Mouse (Mus musculus) intestine, embryonic 14.5 days (tissue): Measurements from ENCODE around the gene Olfr102. TPM values are rescaled to one million over a fixed set of nuclear protein-coding genes. Genes with fewer than 3 reads are reported as not detected.
A peak's percentile ranks its signal among the peaks of the same experiment; 100 is the strongest.

Experiments used
- ATAC-seq: fragments of 200-750 bp; cut with Nextera tagmentation; replicated peaks from 2 replicates; pipeline ENCODE4 v1.8.0; 2017; ENCODE audit warnings: low read depth, moderate number of reproducible peaks, moderate TSS enrichment, moderate library complexity; ENCODE audit not compliant: low FRiP score, low TSS enrichment
- DNase-seq: peaks from one replicate; pipeline ENCODE4 v3.0.0-alpha.2; 2018; ENCODE audit warnings: low spot score
- H3K27ac ChIP-seq: fragments of 300-500 bp; sonication (generic); 2 replicates; pipeline ENCODE4 v1.5.1; 2014; ENCODE audit warnings: low read depth, mild to moderate bottlenecking, control low read depth
- H3K27me3 ChIP-seq: fragments of 300-500 bp; sonication (generic); replicated peaks from 2 replicates; pipeline ENCODE4 v1.6.1; 2014; ENCODE audit warnings: low read length, control low read depth; ENCODE audit not compliant: control insufficient read depth, insufficient read depth
- H3K36me3 ChIP-seq: fragments of 300-500 bp; sonication (generic); 2 replicates; pipeline ENCODE4 v1.6.1; 2014; ENCODE audit warnings: low read length, control low read depth; ENCODE audit not compliant: control insufficient read depth, insufficient read depth
- H3K4me1 ChIP-seq: fragments of 300-500 bp; sonication (generic); replicated peaks from 2 replicates; pipeline ENCODE4 v1.6.1; 2014; ENCODE audit warnings: low read length, control low read depth, mixed read lengths; ENCODE audit not compliant: control insufficient read depth, insufficient read depth
- H3K4me2 ChIP-seq: fragments of 300-500 bp; sonication (generic); 2 replicates; pipeline ENCODE4 v1.6.1; 2014; ENCODE audit warnings: low read length
- H3K4me3 ChIP-seq: fragments of 300-500 bp; sonication (generic); 2 replicates; pipeline ENCODE4 v1.5.1; 2014; ENCODE audit warnings: low read depth, low read length, control low read depth, mixed read lengths
- H3K9ac ChIP-seq: fragments of 300-500 bp; sonication (generic); 2 replicates; pipeline ENCODE4 v1.6.1; 2014; ENCODE audit warnings: mild to moderate bottlenecking, low read length
- H3K9me3 ChIP-seq: fragments of 300-500 bp; sonication (generic); 2 replicates; pipeline ENCODE4 v1.6.1; 2016; ENCODE audit warnings: low read length, control low read depth; ENCODE audit not compliant: control insufficient read depth
- WGBS: fragments of 180-500 bp; shearing (Covaris S2); extraction: QIAGEN DNeasy Blood & Tissue Kit; methylation state at CpG from one replicate; pipeline ENCODE4 v1.1.7; 2014; 5-methylcytosine and 5-hydroxymethylcytosine counted together
- polyA plus RNA-seq: library from polyadenylated mRNA; unstranded; fragments of >200 nt; fragmentation: Nextera tagmentation; extraction: Ambion mirVana; gene quantifications from 2 replicates; pipeline ENCODE4 v1.2.1, GENCODE M21; 2014

Olfr102 gene
- polyA plus RNA-seq, 1 experiment from 2014 or later: not detected

DNA sequence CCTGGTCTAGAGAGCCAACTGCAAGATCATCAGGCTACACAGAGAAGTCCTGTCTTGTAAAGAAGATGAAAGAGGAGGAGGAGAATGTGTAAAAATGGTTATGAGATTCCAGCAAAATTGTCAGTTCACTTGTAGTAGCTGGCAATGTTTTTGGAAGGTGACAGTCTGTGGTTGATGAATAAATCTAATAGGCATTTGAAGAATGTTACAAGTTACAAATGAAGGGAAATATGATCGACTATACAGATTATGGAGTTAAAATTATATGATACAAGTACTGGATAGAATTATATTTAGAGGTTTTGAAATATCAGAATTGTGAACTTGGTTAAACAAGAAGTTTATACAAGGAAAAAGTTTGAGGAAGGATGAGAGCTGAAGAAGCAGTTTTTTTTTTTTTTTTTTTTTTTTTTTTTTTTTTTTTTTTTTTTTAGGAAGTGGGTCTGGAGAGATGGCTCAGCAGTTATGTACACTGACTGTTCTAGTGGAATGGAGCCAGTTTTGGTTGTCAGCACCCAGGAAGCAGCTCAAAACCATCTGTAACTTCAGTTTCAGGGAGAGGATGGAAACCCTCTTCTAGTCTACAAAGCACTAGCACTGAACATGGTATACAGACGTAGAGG is 41.1 kb downstream of the Olfr102 start:
- Histone ChIP-seq H3K27ac (no peak overlapping the region), H3K4me1 (no peaks in the 10 kb centered on the region), H3K9ac (no peak overlapping the region), H3K27me3 (no peaks in the 10 kb centered on the region), H3K36me3 (no peaks in the 10 kb centered on the region), H3K9me3 (no peaks in the 10 kb centered on the region), H3K4me2 (no peak overlapping the region), H3K4me3 (no peak overlapping the region)
- DNase-seq (no peak), ATAC-seq (no peak)
- WGBS: 84% methylated on average over 2 of the region's 2 CpGs

DNA sequence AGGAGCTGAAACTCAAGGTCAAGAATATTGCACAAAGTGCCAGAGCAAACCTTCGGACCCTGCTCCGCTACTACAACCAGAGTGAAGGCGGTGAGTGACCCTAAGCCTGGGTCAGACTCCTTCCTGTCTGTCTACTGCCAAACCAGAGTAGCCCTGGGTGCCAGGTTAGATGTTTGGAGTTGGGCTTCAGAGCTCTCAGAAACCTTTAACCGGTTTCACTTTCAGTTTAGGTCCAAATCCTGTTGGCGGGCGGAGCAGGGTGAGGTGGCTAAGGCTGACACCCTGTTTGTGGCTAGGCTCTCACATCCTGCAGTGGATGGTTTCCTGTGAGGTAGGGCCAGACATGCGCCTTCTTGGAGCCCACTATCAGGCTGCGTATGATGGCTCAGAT is 46.2 kb downstream of the Olfr102 start:
- H3K4me2 ChIP-seq: peak overlapping the region; percentile 97
- ATAC-seq: peak; percentile 63; the same call in 1 of the 2 replicates
- no peaks in the 10 kb centered on the region for H3K27me3 ChIP-seq
- H3K36me3 ChIP-seq: no peaks in the 10 kb centered on the region
- H3K4me1 ChIP-seq: no peaks in the 10 kb centered on the region
- 57% methylated on average over 8 of the region's 8 CpGs for WGBS
- DNase-seq: peak; percentile 61
- peak overlapping the region; percentile 35; the same call in 1 of the 2 replicates for H3K9ac ChIP-seq
- no peaks in the 10 kb centered on the region for H3K9me3 ChIP-seq
- H3K4me3 ChIP-seq: peak overlapping the region; percentile 49
- no peak overlapping the region for H3K27ac ChIP-seq

DNA sequence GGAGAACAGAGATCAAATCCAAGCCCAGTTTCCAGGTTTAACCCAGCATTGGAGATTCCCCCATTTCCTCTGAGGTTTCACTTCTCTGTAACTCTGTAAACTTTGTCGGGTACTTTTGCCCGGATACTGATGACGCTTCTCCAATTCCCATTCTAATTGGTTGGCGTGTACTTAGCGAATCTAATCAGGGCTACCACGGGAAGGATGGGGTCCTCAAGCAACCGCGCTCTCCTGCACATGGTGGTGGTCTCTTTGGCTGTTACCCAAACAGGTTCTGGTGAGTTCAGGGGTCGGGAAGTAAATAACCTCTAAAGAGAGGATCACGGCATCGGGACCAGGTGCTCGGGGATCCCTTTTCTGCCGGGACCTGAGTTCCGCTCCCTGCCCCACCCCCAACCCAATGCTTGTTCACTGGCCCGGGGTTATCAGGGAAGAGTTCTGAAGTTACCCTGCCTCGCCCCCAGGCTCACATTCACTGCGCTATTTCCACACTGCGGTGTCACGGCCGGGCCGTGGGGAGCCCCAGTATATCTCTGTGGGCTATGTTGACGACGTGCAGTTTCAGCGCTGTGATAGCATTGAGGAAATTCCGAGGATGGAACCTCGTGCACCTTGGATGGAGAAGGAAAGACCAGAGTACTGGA is 46.7 kb downstream of the Olfr102 start, which contains the start of gene H2-M3:
TSS of gene H2-M3 (plus strand) at position 163 of the 644 bp plus-strand sequence.
- no peak within 1 kb of the TSS for H3K27ac ChIP-seq
- WGBS: 2% methylated on average over 26 of the region's 26 CpGs
- H3K4me3 ChIP-seq: peak within 1 kb of the TSS; percentile 49
- no peaks in the 10 kb centered on the region for H3K9me3 ChIP-seq
- DNase-seq (peak; percentile 99), ATAC-seq (peak; percentile 97)
- H3K27me3 ChIP-seq: no peaks in the 10 kb centered on the region
- H3K4me1 ChIP-seq: no peaks in the 10 kb centered on the region
- no peaks in the 10 kb centered on the region for H3K36me3 ChIP-seq
- peak within 1 kb of the TSS; percentile 35; the same call in 1 of the 2 replicates for H3K9ac ChIP-seq
- H3K4me2 ChIP-seq: peak within 1 kb of the TSS; percentile 97

DNA sequence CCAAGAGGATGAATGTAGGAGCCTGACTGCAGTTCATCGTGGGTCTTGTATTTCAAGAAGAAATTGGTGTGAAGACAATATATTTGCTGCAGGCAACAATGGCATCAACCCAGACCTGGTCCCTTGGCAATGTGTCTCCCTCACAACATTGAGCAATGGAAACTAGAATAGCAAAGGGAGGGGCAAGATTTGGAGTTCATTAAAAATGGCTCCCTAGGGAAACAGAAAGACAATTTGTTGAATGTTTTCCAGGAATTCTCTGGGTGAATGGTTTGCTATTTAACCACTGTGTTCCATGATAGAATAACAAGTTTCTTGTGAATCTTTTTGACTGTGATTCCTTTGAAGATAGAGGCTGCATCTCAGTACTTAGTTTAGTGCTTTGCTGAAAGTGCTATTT is 53.2 kb downstream of the Olfr102 start, which contains the start of gene Olfr98:
TSS of gene Olfr98 (minus strand) at position 124 of the 400 bp plus-strand sequence.
- H3K4me3 ChIP-seq: no peak within 1 kb of the TSS
- H3K9me3 ChIP-seq: no peaks in the 10 kb centered on the region
- DNase-seq (no peak), ATAC-seq (no peak)
- WGBS: 77% methylated on average over 1 of the region's 1 CpGs
- H3K36me3 ChIP-seq: no peaks in the 10 kb centered on the region
- no peak within 1 kb of the TSS for H3K4me2 ChIP-seq
- H3K9ac ChIP-seq: no peak within 1 kb of the TSS
- H3K27me3 ChIP-seq: no peaks in the 10 kb centered on the region
- no peaks in the 10 kb centered on the region for H3K4me1 ChIP-seq
- H3K27ac ChIP-seq: no peak within 1 kb of the TSS

Other genes with a start within 250 kb of the Olfr102 start
- 0.07 TPM in 1 of 2 replicates, not detected in the other for gene Olfr90, start 228.6 kb downstream of the Olfr102 start, polyA plus RNA-seq
- not detected in 2 replicates for gene Olfr91, start 218.8 kb downstream of the Olfr102 start, polyA plus RNA-seq
- not detected in 2 replicates for gene Olfr92, start 197.0 kb downstream of the Olfr102 start, polyA plus RNA-seq
- not detected in 2 replicates for gene Olfr93, start 155.6 kb downstream of the Olfr102 start, polyA plus RNA-seq
- gene Ubd, start 123.2 kb downstream of the Olfr102 start, polyA plus RNA-seq: not detected in 2 replicates
- not detected in 2 replicates for gene Olfr94, start 116.1 kb downstream of the Olfr102 start, polyA plus RNA-seq
- not detected in 2 replicates for gene Olfr95, start 103.9 kb downstream of the Olfr102 start, polyA plus RNA-seq
- gene Olfr96, start 96.9 kb downstream of the Olfr102 start, polyA plus RNA-seq: not detected in 2 replicates
- not detected in 2 replicates for gene Olfr97, start 79.7 kb downstream of the Olfr102 start, polyA plus RNA-seq
- not detected in 2 replicates for gene Olfr98, start 53.3 kb downstream of the Olfr102 start, polyA plus RNA-seq
- gene H2-M3, start 46.8 kb downstream of the Olfr102 start, polyA plus RNA-seq: 4.6 and 5.4 TPM in 2 replicates
- not detected in 2 replicates for gene Olfr99, start 33.6 kb downstream of the Olfr102 start, polyA plus RNA-seq
- not detected in 2 replicates for gene Olfr101, start 12.7 kb downstream of the Olfr102 start, polyA plus RNA-seq
- gene Olfr103, start 22.6 kb upstream of the Olfr102 start, polyA plus RNA-seq: not detected in 2 replicates
- not detected in 2 replicates for gene Olfr104-ps, start 42.5 kb upstream of the Olfr102 start, polyA plus RNA-seq
- not detected in 2 replicates for gene Olfr105-ps, start 62.0 kb upstream of the Olfr102 start, polyA plus RNA-seq
- not detected in 2 replicates for gene Olfr106-ps, start 73.3 kb upstream of the Olfr102 start, polyA plus RNA-seq
- gene Olfr107, start 82.2 kb upstream of the Olfr102 start, polyA plus RNA-seq: not detected in 2 replicates
- gene Olfr108, start 128.4 kb upstream of the Olfr102 start, polyA plus RNA-seq: not detected in 2 replicates
- not detected in 2 replicates for gene Olfr109, start 141.9 kb upstream of the Olfr102 start, polyA plus RNA-seq
- not detected in 2 replicates for gene H2-M2, start 166.5 kb upstream of the Olfr102 start, polyA plus RNA-seq
- gene Olfr110, start 175.4 kb upstream of the Olfr102 start, polyA plus RNA-seq: not detected in 2 replicates
- gene Olfr111, start 191.0 kb upstream of the Olfr102 start, polyA plus RNA-seq: not detected in 2 replicates